Mouse (Mus musculus): ENCODE measurements around the gene Tmprss13. TPM values are rescaled to one million over a fixed set of nuclear protein-coding genes. Genes with fewer than 3 reads are reported as not detected.
A peak's percentile ranks its signal among the peaks of the same experiment; 100 is the strongest.

The Tmprss13 gene
- polyA plus RNA-seq, 1 experiment from 2014 or later, result 0.09 TPM

DNA sequence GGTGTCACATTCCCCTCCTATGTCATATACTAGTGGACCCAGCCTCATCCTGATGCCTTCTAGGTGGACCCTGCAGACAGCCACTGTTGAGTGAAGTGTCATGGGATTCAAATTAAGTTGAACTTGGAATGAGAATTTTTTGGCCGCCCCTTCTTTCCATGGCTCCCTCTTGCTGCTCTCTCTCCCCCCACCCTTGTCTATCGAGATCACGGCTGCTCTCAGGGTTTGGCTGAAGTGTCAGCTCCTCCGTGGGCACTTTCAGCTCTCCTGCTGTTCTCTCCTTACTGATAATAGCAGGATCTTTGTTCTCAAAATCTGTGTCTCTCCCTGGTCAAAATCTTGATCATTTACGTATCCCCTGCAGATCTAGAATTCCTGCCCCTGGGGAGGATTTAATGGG, 63.9 kb downstream of the Tmprss13 start:
- WGBS, result 72% methylated on average over 5 of the region's 5 CpGs
- no peak for ATAC-seq (replicated peaks; ENCODE audit: insufficient number of reproducible peaks, insufficient read depth, low FRiP score, low read depth)
- Histone ChIP-seq H3K4me3 (no peak overlapping the region), H3K9ac (no peak overlapping the region), H3K4me2 (no peak overlapping the region), H3K36me3 (no peaks in the 10 kb centered on the region), H3K27ac (no peak overlapping the region), H3K4me1 (replicated peaks) (no peaks in the 10 kb centered on the region), H3K27me3 (no peaks in the 10 kb centered on the region), H3K9me3 (replicated peaks) (no peaks in the 10 kb centered on the region)

DNA sequence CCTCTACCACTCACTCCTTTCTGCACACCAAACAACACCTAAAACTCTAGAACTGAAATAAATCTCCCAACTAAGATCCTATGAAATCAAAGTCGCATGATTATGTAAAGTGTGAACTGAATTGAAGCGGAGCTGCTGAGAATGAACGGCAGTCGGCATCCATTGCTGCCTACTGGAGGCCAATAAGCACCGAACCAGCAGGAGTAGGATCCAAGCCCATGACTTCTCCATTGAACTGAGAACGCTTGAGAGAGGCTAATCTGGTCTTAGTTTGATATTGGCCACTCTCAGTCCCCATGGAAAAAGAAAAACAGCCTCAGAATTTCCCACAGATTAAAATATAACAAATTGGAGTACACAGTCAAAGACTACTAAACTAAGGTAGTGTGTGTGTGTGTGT, 65.0 kb downstream of the Tmprss13 start:
- Histone ChIP-seq H3K27ac (no peak overlapping the region), H3K4me2 (no peak overlapping the region), H3K36me3 (no peaks in the 10 kb centered on the region), H3K4me3 (no peak overlapping the region), H3K4me1 (replicated peaks) (no peaks in the 10 kb centered on the region), H3K9ac (no peak overlapping the region), H3K27me3 (no peaks in the 10 kb centered on the region), H3K9me3 (replicated peaks) (no peaks in the 10 kb centered on the region)
- 84% methylated on average over 6 of the region's 6 CpGs for WGBS
- ATAC-seq (replicated peaks; ENCODE audit: insufficient number of reproducible peaks, insufficient read depth, low FRiP score, low read depth), result no peak

DNA sequence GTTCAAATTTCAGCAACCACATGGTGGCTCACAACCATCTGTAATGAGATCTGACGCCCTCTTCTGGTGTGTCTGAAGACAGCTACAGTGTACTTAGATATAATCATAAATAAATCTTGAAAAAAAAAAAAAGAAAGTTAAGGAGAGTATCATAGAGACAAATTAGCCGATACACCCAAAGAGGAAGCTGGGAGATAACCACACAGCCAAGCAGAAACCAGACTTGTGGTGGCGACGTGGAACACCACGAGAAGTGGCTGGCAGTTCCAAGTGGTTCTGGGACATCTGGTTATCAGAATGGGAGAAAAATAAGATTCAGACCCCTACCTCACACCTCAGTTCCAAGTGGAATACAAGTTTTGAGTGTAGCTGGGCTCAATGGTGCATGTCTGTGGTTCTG, 67.8 kb downstream of the Tmprss13 start:
- no peak overlapping the region for H3K27ac ChIP-seq

DNA sequence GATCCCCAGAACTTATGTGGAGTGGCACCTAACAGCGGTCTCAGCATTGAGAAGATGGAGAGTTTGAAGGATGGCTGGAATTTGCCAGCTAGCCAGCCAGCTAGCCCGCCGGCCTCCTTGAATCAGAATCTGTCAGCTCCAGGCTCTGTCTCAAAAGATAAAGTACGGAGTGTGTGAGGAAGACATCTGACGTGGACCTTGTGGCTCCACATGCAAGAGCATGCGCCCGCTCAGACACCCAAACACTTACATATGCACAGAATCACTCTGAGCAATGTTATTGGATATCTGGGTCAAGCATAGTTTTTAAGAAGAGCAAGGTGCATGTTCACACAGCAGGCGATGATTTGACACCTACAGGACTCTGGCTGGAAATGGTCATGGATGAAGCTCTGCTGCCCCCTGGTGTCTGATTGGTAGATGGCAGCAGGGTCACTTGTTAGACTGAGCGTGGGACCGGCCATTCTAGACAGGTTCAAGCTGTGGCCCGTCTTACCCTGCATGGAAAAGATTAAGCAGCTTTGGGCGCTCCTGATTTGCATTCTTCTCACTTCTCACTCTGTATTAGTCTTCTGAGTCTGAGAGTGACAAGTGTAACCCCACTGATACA, 69.6 kb downstream of the Tmprss13 start:
- 31% methylated on average over 12 of the region's 12 CpGs for WGBS
- no peak overlapping the region for H3K27ac ChIP-seq
- ATAC-seq (replicated peaks; ENCODE audit: insufficient number of reproducible peaks, insufficient read depth, low FRiP score, low read depth), result peak; percentile 66; the same call in 1 of the 2 replicates

More for the DNA sequence above, 67.8 kb downstream of the Tmprss13 start:
- 73% methylated on average over 5 of the region's 5 CpGs for WGBS
- Histone ChIP-seq H3K36me3 (no peaks in the 10 kb centered on the region), H3K4me2 (no peak overlapping the region), H3K4me1 (replicated peaks) (no peaks in the 10 kb centered on the region), H3K9ac (no peak overlapping the region), H3K27me3 (no peaks in the 10 kb centered on the region), H3K9me3 (replicated peaks) (no peaks in the 10 kb centered on the region), H3K4me3 (no peak overlapping the region)
- no peak for ATAC-seq (replicated peaks; ENCODE audit: insufficient number of reproducible peaks, insufficient read depth, low FRiP score, low read depth)

DNA sequence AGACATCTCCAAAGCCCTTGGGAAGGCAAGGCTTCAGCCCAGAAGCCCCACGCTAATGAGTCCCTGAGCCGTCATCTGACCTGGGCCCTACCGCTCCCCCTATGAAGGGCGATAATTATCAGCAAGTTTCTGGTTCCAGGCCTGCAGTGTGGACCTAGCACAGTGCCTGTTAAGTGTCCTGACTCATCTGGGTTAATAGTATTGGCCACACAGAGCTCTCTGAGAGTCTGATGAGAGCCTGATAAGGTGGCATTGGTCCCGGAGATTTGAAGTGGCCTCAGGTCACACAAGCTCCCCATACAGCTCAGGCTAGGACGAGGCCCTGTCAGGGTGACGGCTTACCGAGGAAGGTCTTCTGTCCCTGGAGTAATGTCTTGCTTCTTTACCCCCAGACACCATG, 70.7 kb downstream of the Tmprss13 start:
- no peak overlapping the region for H3K4me3 ChIP-seq
- H3K27ac ChIP-seq, result no peak overlapping the region
- no peaks in the 10 kb centered on the region for H3K27me3 ChIP-seq
- no peaks in the 10 kb centered on the region for H3K9me3 ChIP-seq (replicated peaks)
- ATAC-seq (replicated peaks; ENCODE audit: insufficient number of reproducible peaks, insufficient read depth, low FRiP score, low read depth), result no peak; the same call in 1 of the 2 replicates
- H3K36me3 ChIP-seq, result no peaks in the 10 kb centered on the region
- H3K9ac ChIP-seq, result no peak overlapping the region
- no peaks in the 10 kb centered on the region for H3K4me1 ChIP-seq (replicated peaks)
- H3K4me2 ChIP-seq, result no peak overlapping the region
- 67% methylated on average over 8 of the region's 8 CpGs for WGBS

More for the DNA sequence above, 69.6 kb downstream of the Tmprss13 start:
- no peaks in the 10 kb centered on the region for H3K9me3 ChIP-seq (replicated peaks)
- H3K4me3 ChIP-seq, result no peak overlapping the region
- H3K4me2 ChIP-seq, result no peak overlapping the region
- H3K4me1 ChIP-seq (replicated peaks), result no peaks in the 10 kb centered on the region
- no peaks in the 10 kb centered on the region for H3K36me3 ChIP-seq
- no peak overlapping the region for H3K9ac ChIP-seq
- no peaks in the 10 kb centered on the region for H3K27me3 ChIP-seq

DNA sequence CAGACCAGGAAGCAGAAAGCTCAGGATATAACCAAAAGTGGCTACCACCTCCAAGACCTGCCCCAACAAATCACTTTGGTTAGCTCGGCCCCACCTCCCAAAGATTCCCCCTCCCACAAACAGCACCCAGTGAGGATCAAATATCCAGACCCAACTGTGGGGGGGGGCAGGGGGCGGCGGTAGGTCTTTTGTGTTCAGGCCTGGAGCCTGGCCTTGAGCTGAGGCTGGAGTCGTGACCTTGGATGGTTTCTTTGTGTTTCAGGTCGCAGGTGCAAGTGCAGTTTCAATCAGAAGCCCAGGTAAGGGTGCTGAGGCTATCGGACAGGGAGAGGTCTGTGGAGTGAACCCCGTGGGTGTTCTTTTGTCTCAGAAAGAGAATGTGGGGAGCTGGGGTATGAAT, 72.4 kb downstream of the Tmprss13 start:
- Histone ChIP-seq H3K4me1 (replicated peaks) (no peaks in the 10 kb centered on the region), H3K4me3 (no peak overlapping the region), H3K27ac (no peak overlapping the region), H3K27me3 (no peaks in the 10 kb centered on the region), H3K9ac (no peak overlapping the region), H3K4me2 (no peak overlapping the region), H3K36me3 (no peaks in the 10 kb centered on the region), H3K9me3 (replicated peaks) (no peaks in the 10 kb centered on the region)
- ATAC-seq (replicated peaks; ENCODE audit: insufficient number of reproducible peaks, insufficient read depth, low FRiP score, low read depth), result no peak
- 72% methylated on average over 7 of the region's 7 CpGs for WGBS

DNA sequence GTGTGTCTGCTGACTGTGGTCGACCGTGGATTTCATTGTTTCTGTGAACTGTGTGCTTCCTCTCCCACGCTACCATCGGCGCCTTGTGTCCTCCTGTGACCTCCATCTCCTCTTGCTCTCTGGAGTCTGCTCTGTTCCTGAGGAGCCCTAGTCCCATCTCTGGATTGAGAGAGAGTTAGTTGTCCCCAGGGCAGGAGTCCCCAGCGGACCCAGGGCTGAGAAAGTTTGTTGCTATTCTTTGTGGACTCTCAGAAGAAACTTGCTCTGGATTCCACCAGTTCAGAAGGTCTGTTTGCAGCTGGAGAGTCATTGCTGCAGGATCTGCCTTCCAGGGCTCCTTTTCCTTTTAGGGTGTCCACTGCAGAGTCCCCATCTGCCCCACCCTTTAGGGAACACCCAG, 76.3 kb downstream of the Tmprss13 start:
- ATAC-seq (replicated peaks; ENCODE audit: insufficient number of reproducible peaks, insufficient read depth, low FRiP score, low read depth), result no peak
- Histone ChIP-seq H3K36me3 (no peaks in the 10 kb centered on the region), H3K4me3 (no peak overlapping the region), H3K27ac (no peak overlapping the region), H3K4me2 (no peak overlapping the region), H3K4me1 (replicated peaks) (no peaks in the 10 kb centered on the region), H3K9ac (no peak overlapping the region), H3K27me3 (0 out of 2 replicates have a peak, but pooled peaks cover 3% of the 10 kb centered on the region), H3K9me3 (replicated peaks) (no peaks in the 10 kb centered on the region)
- 80% methylated on average over 6 of the region's 6 CpGs for WGBS

DNA sequence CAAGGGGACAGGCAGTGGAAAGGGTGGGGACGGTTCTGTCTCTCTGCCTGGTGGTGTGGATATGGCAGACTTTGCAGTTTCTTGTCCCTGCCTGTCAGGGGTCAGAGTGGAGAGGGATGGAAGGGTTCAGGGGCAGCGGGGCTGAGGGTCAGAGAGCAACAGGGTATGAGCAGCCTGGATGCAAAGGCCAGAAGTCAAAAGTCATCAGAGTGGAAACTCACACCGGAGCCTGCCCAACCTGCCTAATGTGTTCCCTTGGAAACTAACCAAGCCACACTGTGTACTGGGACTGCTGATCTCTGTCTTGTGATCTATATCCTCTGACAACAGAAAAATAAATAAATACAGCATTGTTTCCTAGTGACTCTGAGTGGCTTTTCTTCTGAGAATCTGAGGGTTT, 76.9 kb downstream of the Tmprss13 start:
- no peak overlapping the region for H3K9ac ChIP-seq
- H3K27me3 ChIP-seq, result peaks cover 7% of the 10 kb centered on the region; the same call in 1 of the 2 replicates
- no peak overlapping the region for H3K4me3 ChIP-seq
- no peaks in the 10 kb centered on the region for H3K4me1 ChIP-seq (replicated peaks)
- no peak for ATAC-seq (replicated peaks; ENCODE audit: insufficient number of reproducible peaks, insufficient read depth, low FRiP score, low read depth)
- no peaks in the 10 kb centered on the region for H3K36me3 ChIP-seq
- H3K27ac ChIP-seq, result no peak overlapping the region
- no peak overlapping the region for H3K4me2 ChIP-seq
- H3K9me3 ChIP-seq (replicated peaks), result no peaks in the 10 kb centered on the region
- 64% methylated on average over 3 of the region's 3 CpGs for WGBS

Other genes starting within 250 kb of the Tmprss13 start
- gene Jaml, start 239.9 kb upstream of the Tmprss13 start, polyA plus RNA-seq (2015; fragmentation: Nextera tagmentation; extraction: Ambion mirVana), result 0.19 and 0.71 TPM in 2 replicates
- gene Scn2b, start 201.3 kb upstream of the Tmprss13 start, polyA plus RNA-seq (2015; fragmentation: Nextera tagmentation; extraction: Ambion mirVana), result 1.2 and 2.6 TPM in 2 replicates
- 0.16 and 1.2 TPM in 2 replicates for gene Scn4b, start 180.7 kb upstream of the Tmprss13 start, polyA plus RNA-seq (2015; fragmentation: Nextera tagmentation; extraction: Ambion mirVana)
- not detected in 2 replicates for gene BC049352, start 137.1 kb upstream of the Tmprss13 start, polyA plus RNA-seq (2015; fragmentation: Nextera tagmentation; extraction: Ambion mirVana)
- 0.21 and 0.85 TPM in 2 replicates for gene Tmprss4, start 115.0 kb upstream of the Tmprss13 start, polyA plus RNA-seq (2015; fragmentation: Nextera tagmentation; extraction: Ambion mirVana)
- 0.84 and 1.7 TPM in 2 replicates for gene Il10ra, start 50.0 kb upstream of the Tmprss13 start, polyA plus RNA-seq (2015; fragmentation: Nextera tagmentation; extraction: Ambion mirVana)
- 37.6 and 47.9 TPM in 2 replicates for gene Fxyd6, start 51.1 kb downstream of the Tmprss13 start, polyA plus RNA-seq (2015; fragmentation: Nextera tagmentation; extraction: Ambion mirVana)
- gene Fxyd2, start 80.6 kb downstream of the Tmprss13 start, polyA plus RNA-seq (2015; fragmentation: Nextera tagmentation; extraction: Ambion mirVana), result 1.5 and 1.9 TPM in 2 replicates
- gene Dscaml1, start 107.5 kb downstream of the Tmprss13 start, polyA plus RNA-seq (2015; fragmentation: Nextera tagmentation; extraction: Ambion mirVana), result 0.23 and 0.29 TPM in 2 replicates